Mouse (Mus musculus) forebrain, embryonic 14.5 days (tissue): ENCODE measurements at regions not wholly inside any gene's neighbourhood (a gene's known extent, or its start where the extent isn't known, plus 50 kb on each side); places are given as distances from the start of the nearest gene placed in this dataset.

Experiments
- ATAC-seq: fragments of 200-750 bp; cut with Nextera tagmentation; 2 replicates; pipeline ENCODE4 v1.8.0; 2017; ENCODE audit warnings: mild to moderate bottlenecking, moderate library complexity
- DNase-seq: peaks from one replicate; pipeline ENCODE4 v3.0.0-alpha.2; 2015; ENCODE audit warnings: low spot score
- H3K27ac ChIP-seq: fragments of 300-500 bp; sonication (generic); 2 replicates; pipeline ENCODE4 v1.5.1; 2014; ENCODE audit warnings: low read depth, mild to moderate bottlenecking, control low read depth, low read length, moderate library complexity
- H3K27me3 ChIP-seq: fragments of 300-500 bp; sonication (generic); replicated peaks from 2 replicates; pipeline ENCODE4 v1.6.1; 2014; ENCODE audit warnings: low read length, control low read depth, mixed read lengths; ENCODE audit not compliant: control insufficient read depth, insufficient read depth
- H3K36me3 ChIP-seq: fragments of 300-500 bp; sonication (generic); 2 replicates; pipeline ENCODE4 v1.6.1; 2014; ENCODE audit warnings: low read length, control low read depth; ENCODE audit not compliant: control insufficient read depth, insufficient read depth
- H3K4me1 ChIP-seq: fragments of 300-500 bp; sonication (generic); 2 replicates; pipeline ENCODE4 v1.6.1; 2014; ENCODE audit warnings: antibody characterized with exemption, low read length, control low read depth; ENCODE audit not compliant: control insufficient read depth, insufficient read depth
- H3K4me2 ChIP-seq: fragments of 300-500 bp; sonication (generic); 2 replicates; pipeline ENCODE4 v1.6.1; 2014; ENCODE audit warnings: mild to moderate bottlenecking, control low read depth, low read length
- H3K4me3 ChIP-seq: fragments of 300-500 bp; sonication (generic); 2 replicates; pipeline ENCODE4 v1.5.1; 2014; ENCODE audit warnings: low read depth, low read length, control low read depth
- H3K9ac ChIP-seq: fragments of 300-500 bp; sonication (generic); 2 replicates; pipeline ENCODE4 v1.6.1; 2014; ENCODE audit warnings: mild to moderate bottlenecking, low read length, control low read depth, moderate library complexity
- H3K9me3 ChIP-seq: fragments of 300-500 bp; sonication (generic); replicated peaks from 2 replicates; pipeline ENCODE4 v1.6.1; 2016; ENCODE audit warnings: low read length, control low read depth, mixed read lengths; ENCODE audit not compliant: control insufficient read depth
- WGBS: fragments of 180-500 bp; shearing (Covaris S2); extraction: QIAGEN DNeasy Blood & Tissue Kit; methylation state at CpG from one replicate; pipeline ENCODE4 v1.1.7; 2014; 5-methylcytosine and 5-hydroxymethylcytosine counted together

DNA sequence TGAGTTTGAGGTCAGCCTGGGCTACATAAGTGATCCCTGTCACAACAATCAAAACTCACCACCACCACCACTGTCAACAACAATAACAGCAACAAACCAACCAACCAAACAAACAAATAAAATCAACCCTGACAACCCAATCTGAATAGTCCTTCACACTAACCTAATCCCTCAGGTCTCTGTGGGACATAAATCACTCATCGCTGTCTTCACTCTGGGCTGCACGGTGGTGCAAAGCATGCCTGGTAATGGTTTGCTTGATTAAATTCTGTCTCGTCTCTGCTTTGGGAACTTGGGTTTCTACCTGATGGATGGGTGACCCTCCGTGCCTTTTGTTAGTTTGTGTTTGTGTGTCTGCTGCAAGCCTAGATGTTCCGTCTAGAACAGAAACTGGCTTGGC, 100.6 kb downstream of the Slc17a6 start:
- Histone ChIP-seq H3K36me3 (no peaks in the 10 kb centered on the region), H3K4me2 (no peak overlapping the region), H3K27me3 (no peaks in the 10 kb centered on the region), H3K9ac (no peak overlapping the region), H3K4me3 (no peak overlapping the region), H3K4me1 (no peaks in the 10 kb centered on the region), H3K9me3 (no peaks in the 10 kb centered on the region), H3K27ac (no peak overlapping the region)
- WGBS = 77% methylated on average over 5 of the region's 5 CpGs
- ATAC-seq (no peak), DNase-seq (no peak)

DNA sequence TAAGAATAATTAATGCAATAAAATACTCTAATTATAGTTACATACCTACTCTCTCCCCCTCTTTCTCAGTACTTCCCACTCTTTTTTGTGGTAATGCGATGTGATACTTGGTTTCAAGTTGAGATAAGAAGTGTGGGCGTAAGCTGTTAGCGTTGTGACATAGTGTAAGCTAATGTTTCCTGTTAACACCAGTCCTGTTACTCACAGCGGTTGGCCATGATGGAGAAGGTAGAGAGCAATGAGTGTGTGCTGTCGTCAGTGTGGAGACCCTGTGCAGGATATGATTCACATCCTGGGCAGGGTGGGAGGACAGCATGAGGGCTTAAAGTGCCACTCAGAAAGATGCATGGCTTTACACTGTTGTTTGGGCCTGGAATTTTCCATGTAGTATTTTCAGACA, 102.1 kb downstream of the Slc17a6 start:
- H3K4me3 ChIP-seq = no peak overlapping the region
- no peak for DNase-seq
- 88% methylated on average over 5 of the region's 5 CpGs for WGBS
- H3K4me2 ChIP-seq = no peak overlapping the region
- no peaks in the 10 kb centered on the region for H3K9me3 ChIP-seq
- no peak for ATAC-seq
- H3K27me3 ChIP-seq = no peaks in the 10 kb centered on the region
- no peaks in the 10 kb centered on the region for H3K36me3 ChIP-seq
- no peaks in the 10 kb centered on the region for H3K4me1 ChIP-seq
- no peak overlapping the region for H3K27ac ChIP-seq
- no peak overlapping the region for H3K9ac ChIP-seq

DNA sequence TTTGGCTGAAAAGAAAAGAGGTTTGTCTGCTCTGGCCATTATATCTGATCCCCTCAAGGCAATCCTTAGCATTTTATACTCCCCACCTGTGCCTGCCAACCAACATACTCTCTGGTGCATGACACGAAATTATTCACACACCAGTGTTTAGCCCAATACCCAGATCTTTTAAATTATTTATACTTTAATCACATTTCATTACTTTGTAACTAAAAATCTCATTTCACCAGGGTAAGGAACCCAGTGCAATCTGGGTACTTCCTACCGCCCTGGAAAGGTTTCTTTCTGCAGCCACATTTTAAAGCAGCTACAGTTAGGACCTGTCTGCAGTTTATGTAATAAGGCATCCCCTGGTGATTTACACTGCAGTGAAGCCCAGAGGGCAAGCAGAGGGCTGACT, 114.5 kb downstream of the Slc17a6 start:
- no peak overlapping the region for H3K9ac ChIP-seq
- no peak for DNase-seq
- 59% methylated on average over 2 of the region's 2 CpGs for WGBS

DNA sequence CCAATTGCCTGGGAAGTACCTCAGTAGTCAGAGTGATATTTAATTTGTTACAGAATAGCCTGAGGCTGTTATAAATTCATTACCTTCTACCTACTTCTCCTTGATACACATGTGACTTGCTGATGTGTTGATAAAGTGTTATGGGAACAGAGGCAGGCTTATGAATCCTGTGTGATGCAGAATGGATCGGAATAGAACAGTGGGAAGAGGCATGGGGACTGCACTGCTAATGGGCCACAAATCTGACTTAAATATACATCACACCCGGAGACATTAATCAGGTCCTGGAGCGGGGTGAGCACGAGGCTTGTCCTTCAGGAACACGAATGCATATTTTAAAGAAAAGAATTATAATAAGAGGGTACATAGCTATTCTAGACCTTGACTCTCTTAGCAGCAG, 117.8 kb downstream of the Slc17a6 start:
- Histone ChIP-seq H3K4me3 (no peak overlapping the region), H3K27ac (no peak overlapping the region), H3K36me3 (no peaks in the 10 kb centered on the region), H3K4me1 (no peaks in the 10 kb centered on the region), H3K27me3 (no peaks in the 10 kb centered on the region), H3K4me2 (no peak overlapping the region), H3K9ac (no peak overlapping the region), H3K9me3 (no peaks in the 10 kb centered on the region)
- ATAC-seq (peak; percentile 48; the same call in 1 of the 2 replicates), DNase-seq (no peak)
- WGBS = 79% methylated on average over 5 of the region's 5 CpGs

More for the DNA sequence above, 114.5 kb downstream of the Slc17a6 start:
- no peak for ATAC-seq
- H3K9me3 ChIP-seq = no peaks in the 10 kb centered on the region
- no peaks in the 10 kb centered on the region for H3K36me3 ChIP-seq
- no peaks in the 10 kb centered on the region for H3K27me3 ChIP-seq
- H3K4me2 ChIP-seq = no peak overlapping the region
- H3K4me1 ChIP-seq = no peaks in the 10 kb centered on the region
- H3K27ac ChIP-seq = no peak overlapping the region
- no peak overlapping the region for H3K4me3 ChIP-seq

DNA sequence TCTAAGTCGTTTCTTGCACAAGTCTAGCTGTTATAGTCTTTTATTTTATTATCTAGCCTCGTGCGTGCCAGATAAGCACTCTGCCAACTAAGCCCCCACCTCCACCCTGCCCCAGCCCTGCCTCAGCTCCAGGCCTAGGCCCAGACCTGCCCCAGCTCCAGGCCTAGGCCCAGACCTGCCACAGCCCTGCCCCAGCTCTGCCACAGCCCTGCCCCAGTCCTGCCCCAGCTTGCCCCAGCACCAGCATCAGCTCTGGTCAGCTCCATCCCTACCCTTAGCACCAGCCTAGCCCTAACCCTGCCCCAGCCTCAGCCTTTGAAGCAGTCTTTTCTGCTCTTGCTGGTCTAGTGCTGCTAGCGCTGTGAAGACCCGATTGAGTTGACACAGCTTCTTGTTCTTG, 119.1 kb downstream of the Slc17a6 start:
- Histone ChIP-seq H3K27me3 (no peaks in the 10 kb centered on the region), H3K9me3 (no peaks in the 10 kb centered on the region), H3K9ac (no peak overlapping the region), H3K4me1 (no peaks in the 10 kb centered on the region), H3K27ac (no peak overlapping the region), H3K36me3 (no peaks in the 10 kb centered on the region), H3K4me3 (no peak overlapping the region), H3K4me2 (no peak overlapping the region)
- no peak for ATAC-seq
- WGBS = 83% methylated on average over 5 of the region's 5 CpGs
- no peak for DNase-seq

DNA sequence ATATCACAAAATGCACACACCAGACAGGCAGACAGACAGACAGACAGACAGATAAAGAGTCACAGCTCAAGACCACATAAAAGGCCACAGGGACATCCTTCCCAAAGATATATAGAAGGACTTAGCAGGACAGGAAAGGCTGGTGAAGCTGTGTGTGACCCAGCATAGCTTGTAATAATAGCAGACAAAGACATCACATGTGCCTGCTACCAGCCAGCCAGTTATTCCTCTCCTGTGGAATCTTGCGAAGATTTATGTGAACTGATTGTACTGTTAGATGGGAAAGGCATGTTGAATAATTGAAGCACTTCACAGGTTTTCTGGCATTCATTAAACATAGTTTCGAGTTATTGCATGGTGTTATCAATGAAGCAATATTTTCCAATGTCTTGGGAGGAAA, 119.1 kb upstream of the Gas2 start:
- no peak overlapping the region for H3K27ac ChIP-seq
- ATAC-seq (no peak), DNase-seq (no peak)
- no peaks in the 10 kb centered on the region for H3K27me3 ChIP-seq
- no peaks in the 10 kb centered on the region for H3K4me1 ChIP-seq
- WGBS = 90% methylated on average over 2 of the region's 2 CpGs
- H3K9ac ChIP-seq = no peak overlapping the region
- no peaks in the 10 kb centered on the region for H3K9me3 ChIP-seq
- H3K36me3 ChIP-seq = no peaks in the 10 kb centered on the region
- no peak overlapping the region for H3K4me3 ChIP-seq
- H3K4me2 ChIP-seq = no peak overlapping the region

DNA sequence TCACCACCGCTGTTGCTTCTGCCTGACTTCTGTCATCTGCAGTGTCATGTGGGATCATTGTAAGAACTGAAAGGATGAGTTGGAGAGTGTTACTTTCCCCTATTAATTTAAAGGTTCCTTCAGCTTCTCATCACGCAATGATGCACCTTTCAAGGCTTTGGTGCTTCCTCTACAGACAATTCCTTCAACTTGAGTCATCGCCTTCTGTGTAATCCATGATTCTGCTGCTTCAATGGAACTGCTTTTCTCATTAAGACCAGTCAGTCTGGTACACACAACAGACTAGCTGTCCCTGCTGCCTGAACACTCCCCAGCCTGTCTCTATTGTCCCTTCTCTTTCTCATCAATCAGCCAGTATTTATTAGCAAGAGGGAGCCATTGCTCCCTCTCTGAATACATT, 116.2 kb upstream of the Gas2 start:
- no peaks in the 10 kb centered on the region for H3K9me3 ChIP-seq
- H3K27ac ChIP-seq = no peak overlapping the region
- H3K9ac ChIP-seq = no peak overlapping the region
- H3K4me3 ChIP-seq = no peak overlapping the region
- H3K36me3 ChIP-seq = no peaks in the 10 kb centered on the region
- DNase-seq = no peak
- no peak overlapping the region for H3K4me2 ChIP-seq
- H3K27me3 ChIP-seq = no peaks in the 10 kb centered on the region
- H3K4me1 ChIP-seq = peaks cover 13% of the 10 kb centered on the region
- no peak for ATAC-seq
- WGBS = 87% methylated on average over 3 of the region's 3 CpGs

DNA sequence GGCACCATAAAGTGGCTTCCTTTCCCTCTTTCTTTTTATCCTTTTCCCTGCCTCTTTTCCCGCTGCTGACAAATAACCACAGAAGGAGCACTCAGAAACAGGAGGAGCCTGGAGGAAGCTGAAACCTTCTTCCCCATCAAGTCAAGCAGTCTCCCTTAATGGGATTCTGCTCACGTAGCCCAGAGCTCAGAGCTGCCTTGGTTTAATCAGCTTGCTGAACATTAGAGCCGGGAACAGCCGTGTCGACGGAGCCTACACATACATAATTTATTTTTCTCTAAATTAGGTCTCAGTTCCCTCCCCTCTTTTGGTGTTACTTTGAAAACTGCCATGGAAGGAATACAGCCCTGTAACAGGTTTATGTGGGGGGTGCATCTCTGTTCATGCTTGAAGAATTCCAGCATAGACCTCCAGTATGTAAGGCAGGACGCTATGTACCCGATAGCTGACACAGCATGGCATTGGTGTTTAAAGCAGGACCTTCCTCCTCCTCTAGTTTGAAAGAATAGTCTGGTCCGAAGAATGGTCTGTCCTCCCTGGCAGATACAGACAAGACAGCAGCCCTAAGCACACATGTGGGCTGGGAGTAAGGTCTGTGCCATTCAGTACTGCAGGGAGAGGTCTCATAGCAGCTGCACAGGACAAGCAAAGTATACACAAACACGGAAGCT, 113.0 kb upstream of the Gas2 start:
- DNase-seq (peak; percentile 98), ATAC-seq (peak; percentile 96)
- peak overlapping the region; percentile 87 for H3K27ac ChIP-seq
- no peaks in the 10 kb centered on the region for H3K9me3 ChIP-seq
- H3K4me1 ChIP-seq = peaks cover 13% of the 10 kb centered on the region
- no peaks in the 10 kb centered on the region for H3K36me3 ChIP-seq
- 0 out of 2 replicates have a peak overlapping the region, but pooled peaks have one; percentile 9 for H3K4me3 ChIP-seq
- 13% methylated on average over 10 of the region's 10 CpGs for WGBS
- no peaks in the 10 kb centered on the region for H3K27me3 ChIP-seq
- H3K9ac ChIP-seq = peak overlapping the region; percentile 38
- H3K4me2 ChIP-seq = peak overlapping the region; percentile 48

DNA sequence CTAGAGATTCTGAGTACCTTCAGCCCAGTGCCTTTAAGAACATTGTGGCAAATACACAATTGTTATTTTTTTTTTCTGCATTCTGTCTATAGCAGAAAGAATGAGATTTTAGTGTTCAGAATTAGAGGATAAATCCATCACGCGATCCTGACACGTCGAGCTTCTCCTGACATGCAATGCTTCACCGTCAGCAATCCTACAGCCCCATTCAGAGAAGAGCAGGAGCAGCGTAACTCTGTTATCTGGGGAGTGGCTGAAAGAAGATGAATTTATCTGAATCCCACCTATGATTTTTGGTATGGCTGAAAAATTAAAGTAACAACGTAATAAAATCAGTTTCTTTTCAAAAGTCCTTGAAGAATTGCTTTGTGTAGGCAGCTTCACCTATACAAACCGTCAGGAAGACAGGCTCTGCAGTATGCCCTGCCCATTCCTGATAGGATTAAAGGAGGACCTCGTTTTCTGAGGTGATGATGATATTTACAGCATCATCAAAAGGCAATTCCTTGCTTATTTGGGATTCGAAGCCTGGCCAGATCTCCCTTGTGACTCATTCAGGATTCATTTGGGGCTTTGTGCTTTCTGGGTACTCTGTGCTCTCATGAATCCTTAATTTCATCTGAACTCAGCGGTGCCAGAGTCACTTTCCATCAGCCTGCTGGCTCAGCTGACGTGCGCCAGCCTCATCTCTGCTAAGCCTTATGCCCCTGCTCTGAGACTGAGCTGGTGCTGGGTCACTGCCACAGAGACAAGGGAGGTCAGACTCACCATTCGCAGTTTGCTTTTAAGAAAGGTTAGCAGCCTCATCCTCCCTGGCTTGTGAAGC, 112.3 kb upstream of the Gas2 start:
- peak overlapping the region; percentile 87 for H3K27ac ChIP-seq

More for the DNA sequence above, 112.3 kb upstream of the Gas2 start:
- Histone ChIP-seq H3K9me3 (no peaks in the 10 kb centered on the region), H3K36me3 (no peaks in the 10 kb centered on the region), H3K4me2 (peak overlapping the region; percentile 48), H3K27me3 (no peaks in the 10 kb centered on the region), H3K9ac (peak overlapping the region; percentile 38), H3K4me1 (peaks cover 13% of the 10 kb centered on the region), H3K4me3 (no peak overlapping the region)
- DNase-seq = peak; percentile 63
- 44% methylated on average over 14 of the region's 14 CpGs for WGBS
- ATAC-seq = peak; percentile 51
